Mouse (Mus musculus): ENCODE measurements around the gene Thumpd1.

DNA sequence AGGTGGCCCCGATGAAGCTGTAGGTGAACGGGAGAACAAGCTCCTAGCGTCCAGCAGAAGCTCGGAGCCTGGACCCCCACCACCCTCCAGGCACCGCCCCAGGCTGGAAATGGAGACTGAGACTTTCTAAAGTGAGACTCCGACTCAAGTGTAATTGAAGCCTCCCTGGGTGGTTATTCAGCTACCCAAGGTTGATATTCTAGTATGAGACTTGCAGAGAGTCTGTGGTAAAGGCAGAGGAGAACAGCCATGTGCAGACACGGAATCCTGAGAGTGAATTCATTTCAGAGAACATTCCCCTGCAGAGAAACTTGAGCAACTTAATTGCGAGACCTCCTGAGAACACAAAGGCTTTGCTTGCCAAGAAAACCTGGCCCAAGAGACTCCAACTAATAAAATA, 40.5 kb downstream of the Thumpd1 start:
- no peak for TF ChIP-seq ZNF384 (IDR thresholded peaks at IDR 0.05; ENCODE audit: low read depth, low read length)
- no peak for TF ChIP-seq CHD2 (IDR thresholded peaks at IDR 0.05; ENCODE audit: low read depth, low read length)
- no peak for TF ChIP-seq MAFK (IDR thresholded peaks at IDR 0.05; ENCODE audit: insufficient read depth, low read depth, low read length)
- no peak for TF ChIP-seq ZC3H11A (IDR thresholded peaks at IDR 0.05; ENCODE audit: borderline replicate concordance, low read depth, low read length)
- TF ChIP-seq HCFC1 (IDR thresholded peaks at IDR 0.05; ENCODE audit: borderline replicate concordance, insufficient read depth, low read length) = no peak
